Mouse (Mus musculus): ENCODE measurements around the gene Rbsn. TPM values are rescaled to one million over a fixed set of nuclear protein-coding genes. Genes with fewer than 3 reads are reported as not detected.

Rbsn gene
- polyA plus RNA-seq, 1 experiment from 2014 or later = 15.0 TPM

DNA sequence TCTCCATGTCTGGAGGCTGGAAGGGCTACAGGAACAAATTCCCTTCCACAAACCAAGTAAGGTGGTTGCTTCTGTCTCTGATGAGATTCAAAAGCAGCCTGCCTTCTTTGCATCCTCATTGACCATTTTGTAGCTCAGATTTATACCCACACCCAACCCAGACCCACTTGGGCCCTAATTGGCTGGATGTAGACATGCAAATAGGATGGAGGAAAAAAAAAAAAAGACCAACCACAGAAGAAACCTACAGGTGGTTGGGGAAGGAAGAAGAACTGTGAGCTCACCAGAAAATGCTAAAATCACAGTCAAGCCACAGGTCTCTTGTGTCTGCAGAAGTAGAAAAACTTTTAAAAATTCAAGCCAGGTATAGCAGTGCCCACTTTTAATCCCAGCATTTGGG is 14.4 kb upstream of the Rbsn start:
- H3K9me3 ChIP-seq (replicated peaks; ENCODE audit: low read length) = no peaks in the 10 kb centered on the region
- no peak overlapping the region for H3K4me3 ChIP-seq (replicated peaks; ENCODE audit: low read depth, low read length)
- H3K9ac ChIP-seq (ENCODE audit: low read depth, low read length) = no peak overlapping the region
- H3K4me1 ChIP-seq (replicated peaks; ENCODE audit: insufficient read depth, low read length) = no peaks in the 10 kb centered on the region
- no peak for TF ChIP-seq CTCF (IDR thresholded peaks at IDR 0.05; ENCODE audit: low read depth)
- no peak overlapping the region for H3K27ac ChIP-seq
- ATAC-seq (replicated peaks; ENCODE audit: low FRiP score, low read depth) (no peak), DNase-seq (ENCODE audit: low spot score) (no peak)
- H3K36me3 ChIP-seq (ENCODE audit: insufficient read depth, low read length) = no peaks in the 10 kb centered on the region
- H3K27me3 ChIP-seq (ENCODE audit: insufficient read depth, low read length) = no peaks in the 10 kb centered on the region
- no peak overlapping the region for H3K4me2 ChIP-seq (ENCODE audit: low read length)

DNA sequence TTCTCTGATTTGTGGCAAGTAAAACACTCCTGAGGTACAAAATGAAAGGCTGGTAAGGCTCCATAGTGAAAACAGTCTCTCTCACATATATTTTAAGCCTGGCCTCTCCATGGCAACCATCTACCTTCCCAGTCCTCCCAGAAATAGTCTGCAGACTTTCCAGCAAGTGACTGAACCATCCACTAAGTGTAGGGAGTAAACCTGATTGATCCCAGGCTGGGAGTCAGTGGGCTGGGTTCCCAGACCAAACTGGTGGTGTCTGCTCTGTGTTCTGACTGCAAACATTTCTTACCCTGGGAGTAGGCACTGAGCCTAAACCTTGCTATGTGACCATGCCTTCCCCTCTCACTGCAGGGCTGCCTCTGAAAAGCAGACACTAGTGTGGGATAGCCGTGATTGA is 10.3 kb upstream of the Rbsn start:
- ATAC-seq (replicated peaks; ENCODE audit: low FRiP score, low read depth) (no peak), DNase-seq (ENCODE audit: low spot score) (no peak)
- Histone ChIP-seq H3K27ac (no peak overlapping the region), H3K36me3 (ENCODE audit: insufficient read depth, low read length) (no peaks in the 10 kb centered on the region), H3K27me3 (ENCODE audit: insufficient read depth, low read length) (no peaks in the 10 kb centered on the region), H3K9ac (ENCODE audit: low read depth, low read length) (no peak overlapping the region), H3K4me2 (ENCODE audit: low read length) (no peak overlapping the region), H3K9me3 (replicated peaks; ENCODE audit: low read length) (no peaks in the 10 kb centered on the region), H3K4me1 (replicated peaks; ENCODE audit: insufficient read depth, low read length) (no peaks in the 10 kb centered on the region), H3K4me3 (replicated peaks; ENCODE audit: low read depth, low read length) (no peak overlapping the region)
- WGBS = 77% methylated on average over 1 of the region's 1 CpGs
- no peak for TF ChIP-seq CTCF (IDR thresholded peaks at IDR 0.05; ENCODE audit: low read depth)

DNA sequence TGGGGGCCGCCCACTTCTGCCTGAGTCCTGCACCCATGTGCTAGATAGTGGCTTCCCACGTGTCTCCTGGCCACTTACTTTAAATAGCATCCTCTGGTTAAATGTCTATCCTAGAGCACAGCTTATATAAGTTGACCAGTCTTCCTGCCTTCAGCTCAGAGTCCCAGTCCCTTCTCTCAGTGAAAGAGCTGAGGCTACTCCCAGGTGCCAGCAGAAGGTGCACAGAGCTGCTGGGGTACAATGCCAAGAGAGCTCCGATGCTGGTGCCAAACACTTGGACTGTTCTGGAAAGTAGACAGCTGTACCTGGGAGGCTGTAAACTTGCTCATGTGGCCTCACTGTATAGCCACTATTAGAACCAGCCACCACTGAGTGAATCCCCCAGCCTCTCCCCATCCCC is 7.3 kb upstream of the Rbsn start:
- no peak for TF ChIP-seq CTCF (IDR thresholded peaks at IDR 0.05; ENCODE audit: low read depth)
- no peaks in the 10 kb centered on the region for H3K27me3 ChIP-seq (ENCODE audit: insufficient read depth, low read length)
- H3K27ac ChIP-seq = no peak overlapping the region
- H3K36me3 ChIP-seq (ENCODE audit: insufficient read depth, low read length) = no peaks in the 10 kb centered on the region
- no peak overlapping the region for H3K9ac ChIP-seq (ENCODE audit: low read depth, low read length)
- DNase-seq (ENCODE audit: low spot score) (no peak), ATAC-seq (replicated peaks; ENCODE audit: low FRiP score, low read depth) (0 out of 2 replicates have a peak, but pooled peaks have one; percentile 4)
- no peaks in the 10 kb centered on the region for H3K4me1 ChIP-seq (replicated peaks; ENCODE audit: insufficient read depth, low read length)
- no peak overlapping the region for H3K4me3 ChIP-seq (replicated peaks; ENCODE audit: low read depth, low read length)
- 81% methylated on average over 3 of the region's 3 CpGs for WGBS
- no peak overlapping the region for H3K4me2 ChIP-seq (ENCODE audit: low read length)
- no peaks in the 10 kb centered on the region for H3K9me3 ChIP-seq (replicated peaks; ENCODE audit: low read length)

DNA sequence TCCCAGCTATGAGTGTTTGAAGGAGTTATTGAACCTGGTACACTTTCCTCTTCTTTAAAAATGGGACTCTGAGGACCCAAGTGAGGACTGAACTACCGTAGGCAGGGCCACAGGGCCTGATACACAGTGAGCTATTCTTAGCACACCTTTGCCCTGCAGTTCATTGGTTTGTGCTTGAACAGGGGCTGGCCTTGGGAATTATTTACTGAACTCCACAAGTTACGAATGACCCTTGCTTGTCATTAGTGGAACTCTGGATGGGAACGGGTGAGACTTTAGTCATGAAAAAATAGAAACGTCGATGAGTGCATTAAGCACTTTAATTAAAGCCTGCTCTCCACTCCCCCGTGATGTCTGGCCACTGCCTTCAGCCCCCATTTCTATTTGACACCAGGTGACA is 6.9 kb upstream of the Rbsn start:
- no peak for TF ChIP-seq CTCF (IDR thresholded peaks at IDR 0.05; ENCODE audit: low read depth)
- no peaks in the 10 kb centered on the region for H3K4me1 ChIP-seq (replicated peaks; ENCODE audit: insufficient read depth, low read length)
- no peak overlapping the region for H3K9ac ChIP-seq (ENCODE audit: low read depth, low read length)
- no peak overlapping the region for H3K4me3 ChIP-seq (replicated peaks; ENCODE audit: low read depth, low read length)
- H3K27ac ChIP-seq = no peak overlapping the region
- WGBS = 53% methylated on average over 6 of the region's 6 CpGs
- peak; percentile 55; the same call in 1 of the 2 replicates for ATAC-seq (replicated peaks; ENCODE audit: low FRiP score, low read depth)
- H3K4me2 ChIP-seq (ENCODE audit: low read length) = no peak overlapping the region
- DNase-seq (ENCODE audit: low spot score) = peak; percentile 12
- H3K27me3 ChIP-seq (ENCODE audit: insufficient read depth, low read length) = no peaks in the 10 kb centered on the region
- no peaks in the 10 kb centered on the region for H3K9me3 ChIP-seq (replicated peaks; ENCODE audit: low read length)
- H3K36me3 ChIP-seq (ENCODE audit: insufficient read depth, low read length) = no peaks in the 10 kb centered on the region

DNA sequence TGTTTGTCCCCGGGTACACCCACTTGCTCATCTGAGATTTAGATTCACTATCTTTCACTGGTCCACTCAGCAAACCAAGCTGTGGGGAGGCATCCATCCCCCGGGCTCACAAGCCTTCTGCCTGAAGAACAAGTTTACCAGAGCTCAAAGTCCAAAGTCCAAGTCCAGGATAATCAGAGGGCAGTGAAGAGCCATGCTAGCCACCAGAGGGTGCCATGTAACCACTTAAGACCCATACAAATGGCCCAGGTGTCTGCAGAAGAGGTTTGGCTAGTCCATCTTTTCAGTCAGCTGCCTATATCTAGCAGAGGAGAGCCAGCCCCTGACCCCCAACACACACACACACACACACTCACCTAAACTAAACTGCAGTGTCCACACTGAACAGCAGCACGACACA is 4.7 kb upstream of the Rbsn start:
- H3K27me3 ChIP-seq (ENCODE audit: insufficient read depth, low read length) = no peaks in the 10 kb centered on the region
- H3K36me3 ChIP-seq (ENCODE audit: insufficient read depth, low read length) = no peaks in the 10 kb centered on the region
- H3K4me1 ChIP-seq (replicated peaks; ENCODE audit: insufficient read depth, low read length) = no peaks in the 10 kb centered on the region
- H3K4me2 ChIP-seq (ENCODE audit: low read length) = no peak overlapping the region
- DNase-seq (ENCODE audit: low spot score) (peak; percentile 81), ATAC-seq (replicated peaks; ENCODE audit: low FRiP score, low read depth) (no peak; the same call in 1 of the 2 replicates)
- peak; percentile 86 for TF ChIP-seq CTCF (IDR thresholded peaks at IDR 0.05; ENCODE audit: low read depth)
- no peak overlapping the region for H3K4me3 ChIP-seq (replicated peaks; ENCODE audit: low read depth, low read length)
- H3K9me3 ChIP-seq (replicated peaks; ENCODE audit: low read length) = no peaks in the 10 kb centered on the region
- no peak overlapping the region for H3K9ac ChIP-seq (ENCODE audit: low read depth, low read length)
- 34% methylated on average over 3 of the region's 3 CpGs for WGBS
- no peak overlapping the region for H3K27ac ChIP-seq

DNA sequence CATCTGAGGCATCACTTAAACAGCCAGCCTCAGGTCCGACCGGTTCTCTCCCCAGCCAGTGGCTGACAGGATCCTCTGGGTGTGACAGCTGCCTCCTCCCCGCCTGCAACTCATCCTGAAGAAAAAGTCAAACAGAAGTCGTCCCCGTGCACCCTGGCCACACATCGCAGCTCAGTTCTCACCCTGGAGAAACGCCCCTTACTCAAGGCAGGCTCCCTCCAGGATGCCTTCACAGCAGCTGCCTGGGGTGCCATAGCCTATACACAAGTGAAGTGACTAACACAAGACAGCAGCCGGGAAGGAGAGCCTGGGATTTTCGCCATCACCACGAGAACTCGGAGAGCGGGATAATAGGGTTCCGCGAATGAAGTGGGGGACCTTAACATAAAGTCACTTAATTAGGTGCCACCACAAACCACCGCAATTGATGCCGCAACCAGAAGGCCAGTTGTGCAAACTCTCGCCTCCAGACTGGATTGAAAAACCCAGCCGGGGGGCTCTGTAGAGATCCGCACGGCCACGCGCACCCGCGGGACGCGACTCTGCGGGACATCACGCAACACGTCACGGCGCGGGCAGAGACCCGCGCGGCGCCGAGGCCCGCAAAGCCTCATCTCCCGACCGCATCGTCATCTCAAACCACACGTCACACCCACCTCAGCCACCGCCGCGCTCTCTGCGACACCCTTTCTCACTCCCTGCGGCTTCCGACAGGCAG is 511 bp downstream of the Rbsn start:
- H3K27ac ChIP-seq = peak overlapping the region; percentile 51; the same call in 1 of the 2 replicates
- peak overlapping the region; percentile 88 for H3K4me3 ChIP-seq (replicated peaks; ENCODE audit: low read depth, low read length)
- WGBS = under 1% methylated on average over 47 of the region's 48 CpGs
- ATAC-seq (replicated peaks; ENCODE audit: low FRiP score, low read depth) (peak; percentile 4; the same call in 1 of the 2 replicates), DNase-seq (ENCODE audit: low spot score) (peak; percentile 11)
- no peaks in the 10 kb centered on the region for H3K27me3 ChIP-seq (ENCODE audit: insufficient read depth, low read length)
- 0 out of 2 replicates have a peak, but pooled peaks cover 5% of the 10 kb centered on the region for H3K36me3 ChIP-seq (ENCODE audit: insufficient read depth, low read length)
- peak overlapping the region; percentile 77 for H3K4me2 ChIP-seq (ENCODE audit: low read length)
- no peaks in the 10 kb centered on the region for H3K9me3 ChIP-seq (replicated peaks; ENCODE audit: low read length)
- no peak for TF ChIP-seq CTCF (IDR thresholded peaks at IDR 0.05; ENCODE audit: low read depth)
- H3K4me1 ChIP-seq (replicated peaks; ENCODE audit: insufficient read depth, low read length) = peaks cover 7% of the 10 kb centered on the region; the same call in 1 of the 2 replicates
- peak overlapping the region; percentile 86 for H3K9ac ChIP-seq (ENCODE audit: low read depth, low read length)

Data from kidney, postnatal 0 days (tissue).